Mouse (Mus musculus): Measurements from ENCODE around the gene Aqp3. TPM values are rescaled to one million over a fixed set of nuclear protein-coding genes. Genes with fewer than 3 reads are reported as not detected.

Gene Aqp3
- polyA plus RNA-seq, 1 experiment from 2014 or later = 101 TPM

- Histone ChIP-seq H3K9ac (ENCODE audit: low read length) (no peak overlapping the region), H3K27ac (ENCODE audit: low read length) (no peak overlapping the region)
- WGBS = 51% methylated on average over 9 of the region's 9 CpGs
These were observed 40.6 kb downstream of the Aqp3 start for GRCm38 (mm10) chr4:41057361-41057760.

DNA sequence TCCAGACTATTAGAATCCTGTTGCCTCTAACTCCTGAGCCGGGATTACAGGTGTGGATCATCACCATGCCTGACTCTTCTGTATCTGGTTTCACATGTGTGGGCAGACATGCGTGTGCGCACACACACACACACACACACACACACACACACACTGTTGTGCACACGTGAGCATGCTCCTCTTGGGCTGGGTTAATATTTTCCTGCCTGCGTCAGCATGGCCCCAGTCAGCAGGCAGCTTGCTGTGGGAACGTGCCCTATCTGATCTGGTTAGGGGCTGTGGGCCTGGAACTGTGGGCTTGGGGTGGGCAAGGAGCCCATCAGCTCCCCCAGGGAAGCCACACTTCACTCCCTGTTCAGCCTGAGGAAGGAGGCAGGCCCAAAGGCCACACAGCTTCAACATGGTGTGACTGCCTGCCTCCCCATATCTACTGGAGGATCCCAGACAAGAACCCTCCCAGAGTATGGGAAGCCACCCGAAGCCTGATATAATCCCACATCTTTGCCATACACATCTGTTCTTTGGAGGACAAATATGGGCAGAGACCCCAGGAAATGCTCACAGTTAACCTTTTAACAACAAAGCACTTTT lies 41.1 kb downstream of the Aqp3 start:
- 57% methylated on average over 7 of the region's 7 CpGs for WGBS
- no peaks in the 10 kb centered on the region for H3K27me3 ChIP-seq (ENCODE audit: control insufficient read depth, insufficient read depth, low read length)
- H3K27ac ChIP-seq (ENCODE audit: low read length) = no peak overlapping the region
- no peak overlapping the region for H3K4me3 ChIP-seq (replicated peaks; ENCODE audit: low read length)
- H3K4me2 ChIP-seq (ENCODE audit: low read depth, low read length) = no peak overlapping the region
- 0 out of 2 replicates have a peak overlapping the region, but pooled peaks have one; percentile 52 for H3K9ac ChIP-seq (ENCODE audit: low read length)
- no peaks in the 10 kb centered on the region for H3K36me3 ChIP-seq (ENCODE audit: control insufficient read depth, insufficient read depth, low read length)
- no peaks in the 10 kb centered on the region for H3K9me3 ChIP-seq (replicated peaks; ENCODE audit: control insufficient read depth, low read length)
- H3K4me1 ChIP-seq (ENCODE audit: control insufficient read depth, insufficient read depth, low read length) = peaks cover 15% of the 10 kb centered on the region; the same call in 1 of the 2 replicates
- ATAC-seq (ENCODE audit: insufficient read depth, low FRiP score) = no peak

More at GRCm38 (mm10) chr4:41057361-41057760, 40.6 kb downstream of the Aqp3 start:
- H3K4me1 ChIP-seq (ENCODE audit: control insufficient read depth, insufficient read depth, low read length) = peaks cover 15% of the 10 kb centered on the region; the same call in 1 of the 2 replicates
- ATAC-seq (ENCODE audit: insufficient read depth, low FRiP score) = peak; percentile 66; the same call in 1 of the 2 replicates
- no peak overlapping the region for H3K4me3 ChIP-seq (replicated peaks; ENCODE audit: low read length)
- H3K36me3 ChIP-seq (ENCODE audit: control insufficient read depth, insufficient read depth, low read length) = no peaks in the 10 kb centered on the region
- no peaks in the 10 kb centered on the region for H3K9me3 ChIP-seq (replicated peaks; ENCODE audit: control insufficient read depth, low read length)
- no peak overlapping the region for H3K4me2 ChIP-seq (ENCODE audit: low read depth, low read length)
- no peaks in the 10 kb centered on the region for H3K27me3 ChIP-seq (ENCODE audit: control insufficient read depth, insufficient read depth, low read length)

- Histone ChIP-seq H3K36me3 (ENCODE audit: control insufficient read depth, insufficient read depth, low read length) (no peaks in the 10 kb centered on the region), H3K4me2 (ENCODE audit: low read depth, low read length) (no peak overlapping the region), H3K4me3 (replicated peaks; ENCODE audit: low read length) (no peak overlapping the region), H3K4me1 (ENCODE audit: control insufficient read depth, insufficient read depth, low read length) (peaks cover 15% of the 10 kb centered on the region; the same call in 1 of the 2 replicates), H3K9me3 (replicated peaks; ENCODE audit: control insufficient read depth, low read length) (no peaks in the 10 kb centered on the region), H3K27me3 (ENCODE audit: control insufficient read depth, insufficient read depth, low read length) (no peaks in the 10 kb centered on the region), H3K27ac (ENCODE audit: low read length) (no peak overlapping the region), H3K9ac (ENCODE audit: low read length) (no peak overlapping the region)
- no peak for ATAC-seq (ENCODE audit: insufficient read depth, low FRiP score)
- 33% methylated on average over 1 of the region's 1 CpGs for WGBS
These were observed 41.7 kb downstream of the Aqp3 start for GRCm38 (mm10) chr4:41056253-41056652.

DNA sequence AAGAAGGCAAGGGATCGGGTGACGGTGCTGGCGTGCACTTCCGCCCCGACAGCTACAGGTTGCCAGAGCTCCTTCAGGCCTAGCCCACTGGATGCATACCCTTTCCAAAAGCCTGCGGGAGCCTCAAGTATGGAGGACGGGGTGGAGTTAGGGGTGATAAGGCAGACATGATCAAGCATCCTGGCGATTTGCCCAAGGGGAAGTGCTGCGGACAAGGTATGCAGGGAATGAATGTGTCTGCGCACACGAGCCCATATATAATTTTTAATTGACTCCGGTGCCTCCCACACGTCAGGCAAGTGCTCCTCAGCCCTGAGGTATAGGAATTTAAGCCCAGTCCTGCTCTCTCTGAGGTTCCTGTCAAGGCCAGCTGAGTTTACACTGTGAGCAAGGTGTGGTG lies 42.9 kb downstream of the Aqp3 start:
- H3K9ac ChIP-seq (ENCODE audit: low read length) = no peak overlapping the region
- peak overlapping the region; percentile 54 for H3K27ac ChIP-seq (ENCODE audit: low read length)
- no peaks in the 10 kb centered on the region for H3K36me3 ChIP-seq (ENCODE audit: control insufficient read depth, insufficient read depth, low read length)
- WGBS = 42% methylated on average over 13 of the region's 13 CpGs
- peaks cover 18% of the 10 kb centered on the region for H3K4me1 ChIP-seq (ENCODE audit: control insufficient read depth, insufficient read depth, low read length)
- H3K4me3 ChIP-seq (replicated peaks; ENCODE audit: low read length) = no peak overlapping the region
- peak; percentile 54; the same call in 1 of the 2 replicates for ATAC-seq (ENCODE audit: insufficient read depth, low FRiP score)
- H3K9me3 ChIP-seq (replicated peaks; ENCODE audit: control insufficient read depth, low read length) = no peaks in the 10 kb centered on the region
- no peaks in the 10 kb centered on the region for H3K27me3 ChIP-seq (ENCODE audit: control insufficient read depth, insufficient read depth, low read length)
- peak overlapping the region; percentile 17; the same call in 1 of the 2 replicates for H3K4me2 ChIP-seq (ENCODE audit: low read depth, low read length)

DNA sequence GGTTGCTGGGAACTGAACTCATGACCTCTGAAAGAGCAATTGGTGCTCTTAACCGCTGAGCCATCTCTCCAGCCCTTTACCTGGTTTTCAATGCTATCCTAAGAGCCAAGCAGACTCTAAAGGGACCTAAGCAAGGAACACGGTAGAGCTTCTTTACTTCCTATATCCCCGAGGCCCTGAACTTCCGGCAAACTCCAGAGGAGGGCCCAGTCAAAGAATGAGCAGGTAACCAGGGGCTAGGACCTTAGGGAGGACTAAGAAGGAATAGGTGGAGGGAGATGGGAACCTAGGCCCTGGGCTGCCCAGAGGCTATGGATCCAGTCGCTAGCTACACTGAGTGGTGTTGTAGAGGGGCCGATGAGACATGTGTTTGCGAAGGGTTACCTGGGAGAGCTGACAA lies 46.2 kb downstream of the Aqp3 start:
- Histone ChIP-seq H3K27me3 (ENCODE audit: control insufficient read depth, insufficient read depth, low read length) (no peaks in the 10 kb centered on the region), H3K27ac (ENCODE audit: low read length) (no peak overlapping the region), H3K9ac (ENCODE audit: low read length) (no peak overlapping the region), H3K4me2 (ENCODE audit: low read depth, low read length) (no peak overlapping the region), H3K4me1 (ENCODE audit: control insufficient read depth, insufficient read depth, low read length) (peaks cover 11% of the 10 kb centered on the region; the same call in 1 of the 2 replicates), H3K36me3 (ENCODE audit: control insufficient read depth, insufficient read depth, low read length) (no peaks in the 10 kb centered on the region), H3K9me3 (replicated peaks; ENCODE audit: control insufficient read depth, low read length) (no peaks in the 10 kb centered on the region), H3K4me3 (replicated peaks; ENCODE audit: low read length) (no peak overlapping the region)
- ATAC-seq (ENCODE audit: insufficient read depth, low FRiP score) = no peak
- 74% methylated on average over 7 of the region's 7 CpGs for WGBS

- 30% methylated on average over 16 of the region's 16 CpGs for WGBS
These were observed 47.0 kb downstream of the Aqp3 start for GRCm38 (mm10) chr4:41050726-41051675.

DNA sequence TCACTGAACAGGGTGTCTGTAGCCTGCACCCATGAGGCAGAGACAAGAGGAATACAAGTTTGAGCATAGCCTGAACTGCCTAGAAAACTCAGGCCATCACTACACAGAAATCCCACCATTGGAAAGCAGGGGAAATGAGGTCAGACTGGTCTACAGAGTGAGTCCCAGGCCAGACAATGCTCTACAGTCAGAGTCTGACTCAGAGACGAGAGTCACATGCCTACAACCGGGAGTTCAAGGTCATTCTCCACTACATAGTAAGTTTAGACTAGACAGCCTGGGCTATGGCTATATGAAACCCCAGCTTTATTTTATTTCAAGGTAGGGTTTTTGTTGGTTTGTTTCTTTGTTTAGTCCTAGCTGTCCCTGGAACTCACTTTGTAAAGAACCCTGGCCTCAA lies 49.1 kb downstream of the Aqp3 start:
- Histone ChIP-seq H3K27me3 (ENCODE audit: control insufficient read depth, insufficient read depth, low read length) (no peaks in the 10 kb centered on the region), H3K27ac (ENCODE audit: low read length) (no peak overlapping the region), H3K4me3 (replicated peaks; ENCODE audit: low read length) (no peak overlapping the region), H3K4me1 (ENCODE audit: control insufficient read depth, insufficient read depth, low read length) (peaks cover 4% of the 10 kb centered on the region; the same call in 1 of the 2 replicates), H3K9ac (ENCODE audit: low read length) (no peak overlapping the region), H3K4me2 (ENCODE audit: low read depth, low read length) (no peak overlapping the region), H3K36me3 (ENCODE audit: control insufficient read depth, insufficient read depth, low read length) (no peaks in the 10 kb centered on the region), H3K9me3 (replicated peaks; ENCODE audit: control insufficient read depth, low read length) (no peaks in the 10 kb centered on the region)
- WGBS = 66% methylated on average over 2 of the region's 2 CpGs
- ATAC-seq (ENCODE audit: insufficient read depth, low FRiP score) = no peak

More at GRCm38 (mm10) chr4:41050726-41051675, 47.0 kb downstream of the Aqp3 start:
- Histone ChIP-seq H3K9ac (ENCODE audit: low read length) (peak overlapping the region; percentile 48; the same call in 1 of the 2 replicates), H3K27ac (ENCODE audit: low read length) (no peak overlapping the region), H3K27me3 (ENCODE audit: control insufficient read depth, insufficient read depth, low read length) (no peaks in the 10 kb centered on the region), H3K4me2 (ENCODE audit: low read depth, low read length) (peak overlapping the region; percentile 47), H3K36me3 (ENCODE audit: control insufficient read depth, insufficient read depth, low read length) (no peaks in the 10 kb centered on the region), H3K4me3 (replicated peaks; ENCODE audit: low read length) (no peak overlapping the region; the same call in 1 of the 2 replicates), H3K9me3 (replicated peaks; ENCODE audit: control insufficient read depth, low read length) (no peaks in the 10 kb centered on the region), H3K4me1 (ENCODE audit: control insufficient read depth, insufficient read depth, low read length) (peaks cover 11% of the 10 kb centered on the region; the same call in 1 of the 2 replicates)
- ATAC-seq (ENCODE audit: insufficient read depth, low FRiP score) = peak; percentile 77

DNA sequence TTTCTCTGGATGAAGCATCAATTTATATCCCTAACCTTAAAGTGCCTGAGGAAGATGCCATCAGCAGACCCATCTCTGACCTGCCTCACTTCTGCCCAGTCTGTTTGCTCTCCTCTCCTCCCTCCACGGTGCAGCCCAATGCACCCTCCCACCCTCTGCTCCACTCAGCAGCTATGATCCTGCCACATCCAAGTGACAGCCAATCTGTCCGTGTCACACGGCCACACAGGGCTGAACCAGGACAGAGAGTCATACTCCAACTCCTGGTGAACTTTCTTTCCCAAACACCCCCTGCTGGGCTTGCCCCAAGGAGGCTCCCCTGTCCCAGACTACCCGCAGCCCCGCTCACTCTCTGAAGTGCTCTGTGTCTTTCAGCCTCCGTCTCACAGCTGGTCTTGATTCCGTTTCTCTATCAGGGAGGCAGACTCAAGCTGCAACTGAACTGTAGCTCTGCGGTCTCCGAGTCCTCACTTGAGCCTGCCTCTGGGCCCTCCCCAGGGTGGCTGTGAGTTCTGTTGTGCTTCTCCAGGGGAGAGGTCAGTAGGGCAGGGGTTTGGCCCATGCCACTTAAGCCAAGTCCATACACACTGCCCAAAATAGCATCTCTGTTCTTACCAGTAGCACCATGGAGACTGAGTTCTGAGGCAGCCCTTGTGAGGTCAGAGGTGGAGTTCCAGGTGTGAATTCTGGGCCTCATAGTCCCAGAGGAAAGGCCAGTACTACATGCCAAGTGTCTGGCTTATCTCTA lies 50.3 kb downstream of the Aqp3 start, which contains the start of gene Aqp7:
TSS of gene Aqp7 (minus strand) at position 616 of the 748 bp plus-strand sequence.
- H3K4me1 ChIP-seq (ENCODE audit: control insufficient read depth, insufficient read depth, low read length) = peaks cover 4% of the 10 kb centered on the region; the same call in 1 of the 2 replicates
- no peaks in the 10 kb centered on the region for H3K27me3 ChIP-seq (ENCODE audit: control insufficient read depth, insufficient read depth, low read length)
- no peaks in the 10 kb centered on the region for H3K9me3 ChIP-seq (replicated peaks; ENCODE audit: control insufficient read depth, low read length)
- no peak within 1 kb of the TSS for H3K27ac ChIP-seq (ENCODE audit: low read length)
- H3K36me3 ChIP-seq (ENCODE audit: control insufficient read depth, insufficient read depth, low read length) = no peaks in the 10 kb centered on the region
- ATAC-seq (ENCODE audit: insufficient read depth, low FRiP score) = no peak
- 33% methylated on average over 9 of the region's 9 CpGs for WGBS
- H3K4me3 ChIP-seq (replicated peaks; ENCODE audit: low read length) = no peak within 1 kb of the TSS
- H3K9ac ChIP-seq (ENCODE audit: low read length) = no peak within 1 kb of the TSS
- H3K4me2 ChIP-seq (ENCODE audit: low read depth, low read length) = no peak within 1 kb of the TSS
